Mouse (Mus musculus) NIH3T3 (cell line): ENCODE data around the gene Umps.

ENCODE experiments used
- DNase-seq: peaks from one replicate; pipeline ENCODE4 v3.0.0-alpha.2; 2012; ENCODE audit warnings: low read depth

Gene Umps

DNA sequence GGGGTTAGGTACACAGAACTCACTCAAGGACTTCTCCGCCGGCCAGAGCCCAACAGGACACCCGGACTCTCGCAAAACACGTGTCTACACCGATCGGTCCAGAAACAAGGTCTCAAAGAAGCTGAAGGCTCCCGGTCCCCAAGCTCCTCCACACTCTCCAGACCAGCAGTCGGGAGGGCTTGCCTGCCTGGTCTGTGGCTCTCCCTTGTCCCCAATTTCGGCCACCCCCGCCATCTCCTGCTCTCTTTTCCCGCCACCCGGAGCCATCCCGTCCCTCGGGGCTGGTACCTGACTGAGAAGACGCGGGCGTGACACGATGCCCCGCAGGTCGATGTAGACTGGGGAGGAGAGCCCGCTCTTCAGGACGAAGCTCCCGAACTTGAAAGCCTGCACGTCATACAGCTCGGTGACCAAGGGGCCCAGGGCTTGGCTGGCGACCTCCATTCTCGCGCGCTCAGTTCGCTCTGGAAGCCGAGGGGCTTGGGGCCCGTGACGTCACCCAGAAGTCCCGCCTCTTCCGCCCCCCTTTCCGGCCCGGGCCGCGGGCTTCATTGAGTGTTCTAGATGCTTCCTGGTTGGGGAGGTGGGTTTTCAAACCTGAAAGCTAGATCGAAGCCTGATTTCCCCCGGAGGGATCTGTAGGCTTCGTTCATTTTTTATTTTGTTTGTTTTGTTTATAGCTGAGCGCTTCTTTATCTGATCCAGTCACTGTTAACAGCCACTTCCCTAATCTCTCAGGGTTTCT lies at the start of gene Umps:
Gene Umps, minus strand, starts transcription at position 501 of the 745 bp plus-strand sequence.
- peak; percentile 83 for DNase-seq

- no peak for DNase-seq
Observed at GRCm38 (mm10) chr16:34011991-34012845, 45.4 kb upstream of the Umps start.

GRCm38 (mm10) chr16:34009567-34009966 lies 42.7 kb upstream of the Umps start:
- no peak for DNase-seq

GRCm38 (mm10) chr16:34005986-34006385 lies 39.1 kb upstream of the Umps start:
- no peak for DNase-seq

- DNase-seq = peak; percentile 28
Observed at GRCm38 (mm10) chr16:34004128-34004578, 37.3 kb upstream of the Umps start.

- no peak for DNase-seq
Observed at GRCm38 (mm10) chr16:34003566-34004127, 36.8 kb upstream of the Umps start.

DNA sequence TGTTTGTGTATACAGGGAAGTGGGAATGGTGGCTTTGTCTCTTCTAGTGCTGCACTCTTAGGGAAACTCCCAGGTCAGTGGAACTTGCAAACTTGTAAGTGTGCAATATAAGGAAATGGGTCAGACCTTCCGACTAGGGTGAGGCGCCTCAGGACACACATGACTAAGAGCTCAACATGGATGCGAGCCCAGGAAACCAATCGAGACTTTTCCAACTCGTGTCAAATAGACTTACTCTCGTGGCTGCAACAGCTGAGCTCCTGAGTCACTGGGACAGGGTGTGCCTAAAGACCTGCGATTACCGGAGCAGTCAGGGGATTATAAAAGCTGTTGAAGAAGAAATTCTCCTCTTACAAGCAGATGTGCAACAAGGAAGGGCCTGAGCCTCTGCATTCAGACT lies 33.9 kb upstream of the Umps start:
- peak; percentile 89 for DNase-seq

- peak; percentile 77 for DNase-seq
Observed at GRCm38 (mm10) chr16:33999388-33999787, 32.5 kb upstream of the Umps start.

- no peak for DNase-seq
Observed at GRCm38 (mm10) chr16:33998011-33998410, 31.2 kb upstream of the Umps start.

- peak; percentile 81 for DNase-seq
Observed at GRCm38 (mm10) chr16:33996030-33996429, 29.2 kb upstream of the Umps start.

GRCm38 (mm10) chr16:33995496-33995895 lies 28.7 kb upstream of the Umps start:
- DNase-seq = no peak

GRCm38 (mm10) chr16:33994321-33994720 lies 27.5 kb upstream of the Umps start:
- DNase-seq = no peak

DNA sequence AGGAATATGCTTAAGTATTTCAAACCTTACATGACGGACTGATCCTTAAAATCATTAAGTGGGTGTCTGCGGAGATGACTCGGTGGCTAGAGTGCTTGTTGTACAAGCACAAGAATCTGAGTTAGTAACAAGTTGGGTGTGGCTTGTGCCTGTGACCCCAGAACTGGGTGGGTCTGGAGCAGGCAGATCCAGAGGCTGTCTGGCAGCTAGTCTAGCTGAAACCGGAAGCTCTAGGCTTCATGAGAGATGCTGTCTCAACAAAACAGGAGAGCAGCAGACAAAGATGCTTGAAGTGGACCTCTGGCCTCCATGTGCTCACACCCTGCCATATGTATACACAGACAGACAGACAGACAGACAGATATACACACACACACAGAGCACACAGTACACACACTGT lies 23.9 kb upstream of the Umps start:
- no peak for DNase-seq

- no peak for DNase-seq
Observed at GRCm38 (mm10) chr16:33989106-33989505, 22.3 kb upstream of the Umps start.

- peak; percentile 83 for DNase-seq
Observed at GRCm38 (mm10) chr16:33988358-33989012, 21.6 kb upstream of the Umps start.

DNA sequence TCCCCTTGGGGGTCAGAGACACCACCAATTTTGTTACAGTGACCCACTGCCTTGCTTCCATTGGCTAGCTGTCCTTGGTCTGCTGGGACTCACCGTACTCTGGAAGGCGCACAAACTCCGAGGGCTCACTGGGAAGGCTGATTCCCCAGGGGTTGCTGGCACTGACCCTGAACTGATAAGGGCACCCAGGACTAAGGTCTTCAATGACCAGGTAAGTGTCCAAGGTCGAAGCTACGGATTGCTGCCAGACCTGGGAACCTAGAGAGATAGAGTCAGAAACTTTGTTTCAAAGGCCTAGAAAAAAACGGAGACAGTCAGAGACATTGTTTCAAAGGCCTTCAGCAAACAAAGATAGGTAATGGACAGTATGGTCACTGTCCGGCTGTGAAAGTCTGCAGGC lies 20.2 kb upstream of the Umps start:
- no peak for DNase-seq

GRCm38 (mm10) chr16:33985372-33985771 lies 18.5 kb upstream of the Umps start:
- DNase-seq = no peak

GRCm38 (mm10) chr16:33983712-33984111 lies 16.9 kb upstream of the Umps start:
- no peak for DNase-seq

DNA sequence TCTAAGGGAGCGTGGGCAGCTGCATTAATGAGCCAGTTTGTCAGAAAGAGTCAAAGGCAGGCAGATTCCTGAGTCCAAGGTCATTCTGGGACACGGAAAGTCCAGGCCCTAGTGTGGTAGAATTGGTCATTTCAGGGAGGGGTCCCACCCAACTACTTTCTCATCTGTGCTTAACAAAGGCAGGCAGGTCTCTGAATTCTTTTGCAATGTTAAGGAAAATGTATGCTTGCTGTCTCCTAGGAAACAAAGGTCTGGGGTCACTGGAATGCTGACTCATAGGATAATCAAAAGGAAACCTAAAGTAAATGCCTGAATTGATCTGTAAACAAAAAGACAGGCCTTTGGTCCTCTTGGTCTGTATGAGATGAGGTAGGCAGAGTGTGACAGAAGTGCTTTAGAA lies 13.0 kb upstream of the Umps start:
- DNase-seq = peak; percentile 46

- peak; percentile 47 for DNase-seq
Observed at GRCm38 (mm10) chr16:33967283-33967640, 424 bp upstream of the Umps start.

- DNase-seq = peak; percentile 57
Observed at GRCm38 (mm10) chr16:33965878-33966537, 830 bp downstream of the Umps start.

DNA sequence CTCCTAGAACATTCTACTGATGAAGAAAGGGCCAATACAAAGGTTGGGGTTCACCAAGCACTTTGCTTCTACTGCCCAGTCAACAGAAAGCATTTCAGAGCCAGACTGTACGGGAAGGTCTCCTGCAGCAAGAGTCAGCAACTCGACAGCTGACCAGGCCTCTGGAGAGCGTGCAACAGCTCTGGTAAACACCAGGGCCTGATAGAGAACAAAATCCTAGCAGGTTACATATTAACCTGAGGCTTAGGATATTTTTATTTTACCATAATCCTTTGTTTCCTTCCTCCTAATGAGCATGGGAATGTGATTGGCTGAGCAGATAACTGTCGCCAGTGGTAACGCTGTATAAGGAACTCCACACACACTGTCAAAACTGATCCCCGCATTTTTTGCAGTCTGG lies 3.3 kb downstream of the Umps start:
- DNase-seq = no peak
